Mouse (Mus musculus) heart, adult 10 weeks (tissue): Measurements from ENCODE around the gene Mrpl33. TPM values are rescaled to one million over a fixed set of nuclear protein-coding genes. Genes with fewer than 3 reads are reported as not detected.

ENCODE experiments used
- polyA plus RNA-seq: library from polyadenylated mRNA; stranded (reverse); fragments of 350-450 nt; fragmentation: Illumina TruSeq; extraction: RNeasy Lipid Tissue Mini Kit (QIAGEN cat#74804); gene quantifications from one replicate; pipeline ENCODE4 v1.2.3, GENCODE M21; 2014; ENCODE audit warnings: low read depth, low replicate concordance

The Mrpl33 gene
- 268 TPM for polyA plus RNA-seq

GRCm38 (mm10) chr5:31596481-31597429, at the start of gene Mrpl33:
Gene Mrpl33 (plus strand): TSS chr5:31596935.

GRCm38 (mm10) chr5:31696971-31697643, 100.4 kb downstream of the Mrpl33 start, which contains the start of gene Rbks:
Gene Rbks (minus strand): TSS chr5:31697627.

GRCm38 (mm10) chr5:31697644-31698296, 101.0 kb downstream of the Mrpl33 start, which contains the start of gene Babam2:
Gene Babam2 (plus strand): TSS chr5:31697684.

Other genes with a start within 250 kb of the Mrpl33 start
- gene Zfp512, start 144.5 kb upstream of the Mrpl33 start, polyA plus RNA-seq: 21.4 TPM
- not detected for gene 4930548H24Rik, start 111.2 kb upstream of the Mrpl33 start, polyA plus RNA-seq
- 17.2 TPM for gene Gpn1, start 102.2 kb upstream of the Mrpl33 start, polyA plus RNA-seq
- gene Slc4a1ap, start 69.9 kb upstream of the Mrpl33 start, polyA plus RNA-seq: 22.8 TPM
- gene Supt7l, start 69.1 kb upstream of the Mrpl33 start, polyA plus RNA-seq: 12.4 TPM
- 3.5 TPM for gene Rbks, start 100.7 kb downstream of the Mrpl33 start, polyA plus RNA-seq
- gene Babam2, start 100.7 kb downstream of the Mrpl33 start, polyA plus RNA-seq: 30.7 TPM